Mouse (Mus musculus) left cerebral cortex, adult 18-20 months (tissue): ENCODE measurements around the gene Gm49380. TPM values are rescaled to one million over a fixed set of nuclear protein-coding genes. Genes with fewer than 3 reads are reported as not detected.

Source experiments
- DNase-seq, 2 experiments: peaks; one replicate each; pipeline ENCODE4 v3.0.0; 2021 to 2022; ENCODE audit warnings: low spot score in 2 of 2, mixed read lengths in 1 of 2
- total RNA-seq, 2 experiments: library from RNA; stranded (reverse); gene quantifications; 2 replicates each; pipeline ENCODE4 v1.2.3; 2021

Gene Gm49380
- total RNA-seq, 2 experiments from 2014 or later: 0.14 to 0.42 TPM

DNA sequence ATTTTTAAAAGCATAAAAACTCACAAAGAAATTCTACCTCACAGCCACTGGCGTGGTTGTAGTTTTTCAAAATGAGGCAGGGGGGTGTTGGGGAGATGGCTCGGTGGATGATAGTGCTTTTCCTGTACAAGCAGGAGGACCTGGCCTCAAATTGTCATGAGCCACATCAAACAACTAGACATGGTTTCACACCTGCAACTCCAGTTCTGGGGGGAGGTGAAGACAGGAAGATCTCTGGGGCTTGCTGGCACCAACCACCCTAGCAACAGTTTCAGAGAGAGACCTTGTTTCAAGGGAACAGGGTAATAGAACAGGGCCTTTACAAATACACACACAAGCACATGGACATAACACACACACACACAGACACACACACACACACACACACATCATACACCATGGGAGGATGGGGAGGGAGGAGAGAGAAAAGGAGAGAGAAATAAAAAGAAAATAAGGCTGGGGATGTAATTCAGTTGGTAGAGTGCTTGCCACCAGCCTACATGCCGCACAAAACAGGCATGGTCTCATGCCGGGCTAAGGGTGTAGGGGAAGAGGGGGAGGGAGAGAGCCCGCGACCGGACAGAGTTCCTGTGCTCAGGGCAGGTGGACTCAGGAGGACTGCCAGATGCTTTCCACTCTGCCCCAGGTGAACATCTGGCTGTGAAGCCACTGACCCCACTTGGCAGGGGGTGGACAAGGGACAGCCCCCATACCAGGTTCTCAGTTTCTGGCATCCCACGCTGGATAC, 91.0 kb downstream of the Gm49380 start:
- no peak for DNase-seq

DNA sequence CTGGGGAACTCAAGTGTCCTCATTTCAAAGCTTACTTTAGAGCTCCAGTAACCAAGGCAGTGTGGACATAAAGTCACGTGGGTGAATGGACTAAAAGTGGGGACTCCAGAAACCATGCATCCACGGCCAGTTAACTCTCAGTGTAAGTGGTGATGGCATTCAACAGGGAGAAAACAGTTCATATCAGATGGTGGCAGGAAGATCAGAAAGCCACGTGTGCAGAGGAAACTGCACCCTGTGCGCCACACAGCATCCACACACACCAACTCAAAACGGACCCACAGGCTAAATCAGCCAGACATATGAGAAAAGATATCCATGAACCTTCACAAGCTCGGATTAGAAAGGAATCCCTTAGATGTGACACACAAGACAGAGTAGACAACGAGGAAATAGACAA, 93.3 kb downstream of the Gm49380 start:
- no peak for DNase-seq

DNA sequence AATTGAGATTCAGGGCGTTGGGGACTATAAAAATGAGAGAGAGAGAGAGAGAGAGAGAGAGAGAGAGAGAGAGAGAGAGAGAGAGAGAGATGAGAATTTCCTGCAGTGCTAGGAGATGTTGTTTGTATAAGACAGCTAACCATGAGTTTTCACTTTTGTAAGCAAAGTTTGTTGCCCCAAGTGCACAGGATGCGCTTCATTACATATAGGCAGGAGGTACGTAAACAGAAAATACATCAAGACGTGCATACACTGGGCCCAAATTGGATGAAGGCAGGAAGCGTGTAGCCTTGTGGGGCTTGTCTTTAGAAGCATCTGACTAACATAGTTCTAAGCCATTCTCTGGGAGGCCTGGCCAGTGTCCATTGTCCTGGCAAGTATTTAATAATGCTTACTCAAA, 95.5 kb downstream of the Gm49380 start:
- DNase-seq: no peak

Other genes with a start within 250 kb of the Gm49380 start
- 100 to 1,000 TPM; 830 to 832 TPM for gene Thy1, start 70.1 kb downstream of the Gm49380 start, total RNA-seq
- 10 to 100 TPM; 79.1 to 86.3 TPM for gene Usp2, start 46.5 kb downstream of the Gm49380 start, total RNA-seq
- under 1 TPM in 1 of 2 experiments, not detected in 1; 0.16 TPM for gene Mfrp, start 11.8 kb downstream of the Gm49380 start, total RNA-seq
- 10 to 100 TPM; 18.1 to 23.2 TPM for gene C1qtnf5, start 6.3 kb downstream of the Gm49380 start, total RNA-seq
- gene Rnf26, start within 50 bp of the Gm49380 start, total RNA-seq: 10 to 100 TPM; 28.7 to 31.9 TPM
- gene Mcam, start 21.0 kb upstream of the Gm49380 start, total RNA-seq: 10 to 100 TPM in 1 of 2 experiments, 1 to 10 TPM in 1; 8.7 to 10.3 TPM
- gene Cbl, start 120.5 kb upstream of the Gm49380 start, total RNA-seq: 10 to 100 TPM; 51.1 to 56.3 TPM
- gene Ccdc153, start 127.2 kb upstream of the Gm49380 start, total RNA-seq: 1 to 10 TPM in 1 of 2 experiments, not detected in 1; 1.8 TPM
- gene Pdzd3, start 138.0 kb upstream of the Gm49380 start, total RNA-seq: under 1 TPM; 0.75 to 0.81 TPM
- gene Nlrx1, start 155.1 kb upstream of the Gm49380 start, total RNA-seq: 10 to 100 TPM in 1 of 2 experiments, 1 to 10 TPM in 1; 9.0 to 10.4 TPM
- 10 to 100 TPM; 56.0 to 63.2 TPM for gene Abcg4, start 175.1 kb upstream of the Gm49380 start, total RNA-seq
- gene Hinfp, start 192.2 kb upstream of the Gm49380 start, total RNA-seq: 10 to 100 TPM; 29.1 to 36.1 TPM
- gene C2cd2l, start 206.8 kb upstream of the Gm49380 start, total RNA-seq: 100 to 1,000 TPM; 188 to 207 TPM
- 10 to 100 TPM; 13.4 to 16.3 TPM for gene Dpagt1, start 212.5 kb upstream of the Gm49380 start, total RNA-seq
- 10 to 100 TPM; 51.3 to 54.1 TPM for gene H2afx, start 221.2 kb upstream of the Gm49380 start, total RNA-seq
- 10 to 100 TPM; 18.1 to 19.7 TPM for gene Hmbs, start 230.7 kb upstream of the Gm49380 start, total RNA-seq
- gene Vps11, start 248.2 kb upstream of the Gm49380 start, total RNA-seq: 10 to 100 TPM; 55.6 to 56.8 TPM